ENCODE assay signal across 8 mouse cellular contexts in the genomic region with DNA sequence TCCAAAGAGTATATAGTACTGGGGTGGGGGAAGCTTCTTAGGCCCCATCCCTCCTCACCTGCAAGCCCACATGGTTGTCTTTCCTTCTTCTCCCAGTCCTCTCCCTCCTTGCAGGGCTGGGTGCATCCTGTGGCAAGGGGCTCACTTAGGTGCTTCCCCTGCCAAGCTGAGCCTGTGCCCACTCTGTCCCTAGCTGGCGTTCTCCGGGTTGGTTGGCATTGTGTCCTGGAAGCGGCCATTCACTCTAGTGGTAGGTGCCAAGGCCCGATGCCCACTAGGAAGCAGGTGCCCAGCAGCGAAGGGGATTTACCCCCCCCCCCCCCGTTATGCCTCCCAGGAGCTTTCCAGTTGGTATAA. TPM values are rescaled to one million over a fixed set of nuclear protein-coding genes. Genes with fewer than 3 reads are reported as not detected.
DNase-seq lines count a peak whose midpoint lies in the region; ATAC-seq and TF ChIP-seq lines count a peak whose summit lies in the region.

No protein-coding gene starts in this region.

- H3K27me3 ChIP-seq in kidney, postnatal 0 days (ENCODE audit: insufficient read depth, low read length): no peaks in the 10 kb centered on the region
- H3K27me3 ChIP-seq in forebrain, embryonic 15.5 days: no peaks in the 10 kb centered on the region; the same call in 1 of the 2 replicates

- peak overlapping the region; percentile 61 for H3K4me3 ChIP-seq in kidney, postnatal 0 days (replicated peaks; ENCODE audit: low read depth, low read length)
- peak overlapping the region; percentile 54 for H3K4me3 ChIP-seq in brown adipose tissue, adult 24 weeks (ENCODE audit: insufficient read depth, low read depth, low read length)
- H3K4me3 ChIP-seq in forebrain, embryonic 15.5 days: peak overlapping the region; percentile 85
- peak overlapping the region; percentile 53; the same call in 1 of the 2 replicates for H3K4me3 ChIP-seq in macrophage (ENCODE audit: inconsistent target)

- H3K4me1 ChIP-seq in kidney, postnatal 0 days (replicated peaks; ENCODE audit: insufficient read depth, low read length): peaks cover 20% of the 10 kb centered on the region; the same call in 1 of the 2 replicates
- no peaks in the 10 kb centered on the region; the same call in 1 of the 2 replicates for H3K4me1 ChIP-seq in brown adipose tissue, adult 24 weeks (ENCODE audit: control insufficient read depth, insufficient read depth, insufficient read length, low read length)
- peaks cover 25% of the 10 kb centered on the region for H3K4me1 ChIP-seq in forebrain, embryonic 15.5 days

- ATAC-seq in kidney, postnatal 0 days (replicated peaks; ENCODE audit: low FRiP score, low read depth): no peak
- no peak for ATAC-seq in forebrain, embryonic 15.5 days (replicated peaks)
- ATAC-seq in granulocyte monocyte progenitor cell, adult 5-6 weeks (replicated peaks; ENCODE audit: poor library complexity, severe bottlenecking): no peak

- WGBS in kidney, postnatal 0 days: 64% methylated on average over 6 of the region's 6 CpGs
- WGBS in forebrain, embryonic 15.5 days: 74% methylated on average over 5 of the region's 6 CpGs
- WGBS in macrophage (ENCODE audit: missing documents): 82% methylated on average over 5 of the region's 6 CpGs

- no peaks in the 10 kb centered on the region for H3K9me3 ChIP-seq in kidney, postnatal 0 days (replicated peaks; ENCODE audit: low read length)
- H3K9me3 ChIP-seq in forebrain, embryonic 15.5 days: no peaks in the 10 kb centered on the region

- no peak for DNase-seq in kidney, postnatal 0 days (ENCODE audit: low spot score)
- no peak for DNase-seq in kidney, postnatal 14 days
- no peak for DNase-seq in gastrocnemius, postnatal 10 days
- no peak for DNase-seq in adrenal gland, postnatal 4 days (ENCODE audit: low spot score in 2 of 2)

- H3K4me2 ChIP-seq in kidney, postnatal 0 days (ENCODE audit: low read length): peak overlapping the region; percentile 99
- H3K4me2 ChIP-seq in forebrain, embryonic 15.5 days (replicated peaks): peak overlapping the region; percentile 98

- no peak for TF ChIP-seq CTCF in kidney, postnatal 0 days (IDR thresholded peaks at IDR 0.05; ENCODE audit: low read depth)

- peak overlapping the region; percentile 73; the same call in 1 of the 2 replicates for H3K27ac ChIP-seq in kidney, postnatal 0 days
- no peak overlapping the region for H3K27ac ChIP-seq in brown adipose tissue, adult 24 weeks (replicated peaks; ENCODE audit: low read depth, low read length)
- peak overlapping the region; percentile 93; the same call in 1 of the 2 replicates for H3K27ac ChIP-seq in forebrain, embryonic 15.5 days (replicated peaks)
- H3K27ac ChIP-seq in macrophage: no peak overlapping the region

- H3K9ac ChIP-seq in kidney, postnatal 0 days (ENCODE audit: low read depth, low read length): peak overlapping the region; percentile 75; the same call in 1 of the 2 replicates
- peak overlapping the region; percentile 87 for H3K9ac ChIP-seq in forebrain, embryonic 15.5 days (replicated peaks)

- peaks cover 6% of the 10 kb centered on the region for H3K79me2 ChIP-seq in macrophage (ENCODE audit: inconsistent target)

- peaks cover 23% of the 10 kb centered on the region; the same call in 1 of the 2 replicates for H3K36me3 ChIP-seq in kidney, postnatal 0 days (ENCODE audit: insufficient read depth, low read length)
- H3K36me3 ChIP-seq in forebrain, embryonic 15.5 days: peaks cover 36% of the 10 kb centered on the region
- H3K36me3 ChIP-seq in macrophage (ENCODE audit: inconsistent target): peaks cover 26% of the 10 kb centered on the region

RNA-seq across cellular contexts. Expression of gene Fam189b, which starts 1.0 kb away (rescaled TPM):
- 23.5 and 24.1 TPM in 2 replicates for polyA plus RNA-seq in kidney, postnatal 0 days (2015; fragmentation: Nextera tagmentation; extraction: Ambion mirVana)
- 1.3 and 2.0 TPM in 2 replicates for polyA plus RNA-seq in brown adipose tissue, adult 24 weeks (2012; ENCODE audit: insufficient read depth, insufficient read length, missing spikeins)
- polyA plus RNA-seq in forebrain, embryonic 15.5 days (2015; fragmentation: Nextera tagmentation; extraction: Ambion mirVana): 22.3 and 24.6 TPM in 2 replicates
- total RNA-seq in macrophage (2018; cell fraction: chromatin; rRNA removed): 10 to 100 TPM in 1 of 26 experiments, 1 to 10 TPM in 21, under 1 TPM in 4; 0.31 to 12.9 (median 3.6) TPM
- 1 to 10 TPM; 1.3 to 6.5 (median 3.0) TPM for total RNA-seq in macrophage (2018; cell fraction: cytosol; rRNA removed)
- 1 to 10 TPM in 24 of 26 experiments, under 1 TPM in 2; 0.71 to 9.0 (median 3.4) TPM for total RNA-seq in macrophage (2018; cell fraction: nucleus; rRNA removed)
- polyA plus RNA-seq in macrophage (2018): 1.1 to 4.4 TPM (median 1.9 TPM) in 3 replicates
- total RNA-seq in granulocyte monocyte progenitor cell, adult 5-6 weeks (2014; fragmentation: Nextera tagmentation): 23.9 and 27.2 TPM in 2 replicates
- total RNA-seq in granulocyte monocyte progenitor cell, adult 5-6 weeks (2017): 2.5 and 2.9 TPM in 2 replicates
- total RNA-seq in gastrocnemius, postnatal 10 days (2021): 10 to 100 TPM; 11.1 to 12.9 TPM
- 10 to 100 TPM; 27.2 to 34.1 TPM for total RNA-seq in adrenal gland, postnatal 4 days (2021)

RNA-seq across cellular contexts. Expression of gene Scamp3, which starts 6.7 kb away (rescaled TPM):
- 107 and 115 TPM in 2 replicates for polyA plus RNA-seq in kidney, postnatal 0 days (2015; fragmentation: Nextera tagmentation; extraction: Ambion mirVana)
- 39.4 and 48.7 TPM in 2 replicates for polyA plus RNA-seq in brown adipose tissue, adult 24 weeks (2012; ENCODE audit: insufficient read depth, insufficient read length, missing spikeins)
- polyA plus RNA-seq in forebrain, embryonic 15.5 days (2015; fragmentation: Nextera tagmentation; extraction: Ambion mirVana): 116 and 120 TPM in 2 replicates
- total RNA-seq in macrophage (2018; cell fraction: chromatin; rRNA removed): 10 to 100 TPM; 27.7 to 92.8 (median 47.6) TPM
- total RNA-seq in macrophage (2018; cell fraction: cytosol; rRNA removed): 10 to 100 TPM; 51.9 to 84.5 (median 66.7) TPM
- 10 to 100 TPM; 30.4 to 74.0 (median 45.9) TPM for total RNA-seq in macrophage (2018; cell fraction: nucleus; rRNA removed)
- polyA plus RNA-seq in macrophage (2018): 79.6 to 84.3 TPM (median 80.5 TPM) in 3 replicates
- 59.6 and 99.0 TPM in 2 replicates for total RNA-seq in granulocyte monocyte progenitor cell, adult 5-6 weeks (2014; fragmentation: Nextera tagmentation)
- 32.9 and 37.2 TPM in 2 replicates for total RNA-seq in granulocyte monocyte progenitor cell, adult 5-6 weeks (2017)
- 10 to 100 TPM; 36.7 to 40.0 TPM for total RNA-seq in gastrocnemius, postnatal 10 days (2021)
- 100 to 1,000 TPM; 114 to 122 TPM for total RNA-seq in adrenal gland, postnatal 4 days (2021)

RNA-seq across cellular contexts. Expression of gene Gba, which starts 18.8 kb away (rescaled TPM):
- 53.6 and 56.0 TPM in 2 replicates for polyA plus RNA-seq in kidney, postnatal 0 days (2015; fragmentation: Nextera tagmentation; extraction: Ambion mirVana)
- polyA plus RNA-seq in brown adipose tissue, adult 24 weeks (2012; ENCODE audit: insufficient read depth, insufficient read length, missing spikeins): 18.2 and 25.1 TPM in 2 replicates
- polyA plus RNA-seq in forebrain, embryonic 15.5 days (2015; fragmentation: Nextera tagmentation; extraction: Ambion mirVana): 39.2 and 42.7 TPM in 2 replicates
- 100 to 1,000 TPM in 25 of 26 experiments, 10 to 100 TPM in 1; 94.8 to 225 (median 139) TPM for total RNA-seq in macrophage (2018; cell fraction: chromatin; rRNA removed)
- total RNA-seq in macrophage (2018; cell fraction: cytosol; rRNA removed): 100 to 1,000 TPM; 167 to 269 (median 214) TPM
- 100 to 1,000 TPM; 126 to 313 (median 238) TPM for total RNA-seq in macrophage (2018; cell fraction: nucleus; rRNA removed)
- polyA plus RNA-seq in macrophage (2018): 205 to 294 TPM (median 220 TPM) in 3 replicates
- 39.7 and 74.2 TPM in 2 replicates for total RNA-seq in granulocyte monocyte progenitor cell, adult 5-6 weeks (2014; fragmentation: Nextera tagmentation)
- total RNA-seq in granulocyte monocyte progenitor cell, adult 5-6 weeks (2017): 49.3 and 50.5 TPM in 2 replicates
- total RNA-seq in gastrocnemius, postnatal 10 days (2021): 10 to 100 TPM; 20.6 to 24.5 TPM
- total RNA-seq in adrenal gland, postnatal 4 days (2021): 10 to 100 TPM; 60.8 to 61.2 TPM

RNA-seq across cellular contexts. Expression of gene Clk2, which starts 19.3 kb away (rescaled TPM):
- 16.9 and 18.8 TPM in 2 replicates for polyA plus RNA-seq in kidney, postnatal 0 days (2015; fragmentation: Nextera tagmentation; extraction: Ambion mirVana)
- 14.3 TPM in 2 replicates for polyA plus RNA-seq in brown adipose tissue, adult 24 weeks (2012; ENCODE audit: insufficient read depth, insufficient read length, missing spikeins)
- 26.5 and 26.9 TPM in 2 replicates for polyA plus RNA-seq in forebrain, embryonic 15.5 days (2015; fragmentation: Nextera tagmentation; extraction: Ambion mirVana)
- total RNA-seq in macrophage (2018; cell fraction: chromatin; rRNA removed): 100 to 1,000 TPM in 22 of 26 experiments, 10 to 100 TPM in 4; 81.7 to 274 (median 169) TPM
- total RNA-seq in macrophage (2018; cell fraction: cytosol; rRNA removed): 10 to 100 TPM in 19 of 26 experiments, 1 to 10 TPM in 7; 6.8 to 26.3 (median 15.7) TPM
- total RNA-seq in macrophage (2018; cell fraction: nucleus; rRNA removed): 100 to 1,000 TPM in 6 of 26 experiments, 10 to 100 TPM in 20; 37.4 to 157 (median 73.6) TPM
- polyA plus RNA-seq in macrophage (2018): 19.9 to 35.6 TPM (median 25.1 TPM) in 3 replicates
- total RNA-seq in granulocyte monocyte progenitor cell, adult 5-6 weeks (2014; fragmentation: Nextera tagmentation): 74.6 and 80.2 TPM in 2 replicates
- total RNA-seq in granulocyte monocyte progenitor cell, adult 5-6 weeks (2017): 51.8 and 67.1 TPM in 2 replicates
- total RNA-seq in gastrocnemius, postnatal 10 days (2021): 10 to 100 TPM; 21.5 to 32.6 TPM
- 100 to 1,000 TPM; 103 TPM for total RNA-seq in adrenal gland, postnatal 4 days (2021)

RNA-seq across cellular contexts. Expression of gene Hcn3, which starts 23.9 kb away (rescaled TPM):
- polyA plus RNA-seq in kidney, postnatal 0 days (2015; fragmentation: Nextera tagmentation; extraction: Ambion mirVana): 0.71 and 0.91 TPM in 2 replicates
- polyA plus RNA-seq in brown adipose tissue, adult 24 weeks (2012; ENCODE audit: insufficient read depth, insufficient read length, missing spikeins): not detected in 2 replicates
- polyA plus RNA-seq in forebrain, embryonic 15.5 days (2015; fragmentation: Nextera tagmentation; extraction: Ambion mirVana): 30.1 and 34.3 TPM in 2 replicates
- total RNA-seq in macrophage (2018; cell fraction: chromatin; rRNA removed): 1 to 10 TPM in 4 of 26 experiments, under 1 TPM in 18, not detected in 4; 0.20 to 3.8 (median 0.58) TPM
- under 1 TPM; 0.04 to 0.49 (median 0.14) TPM for total RNA-seq in macrophage (2018; cell fraction: cytosol; rRNA removed)
- 1 to 10 TPM in 4 of 26 experiments, under 1 TPM in 18, not detected in 4; 0.10 to 3.7 (median 0.32) TPM for total RNA-seq in macrophage (2018; cell fraction: nucleus; rRNA removed)
- 0.11 to 0.20 TPM (median 0.15 TPM) in 3 replicates for polyA plus RNA-seq in macrophage (2018)
- 0.77 TPM in 1 of 2 replicates, not detected in the other for total RNA-seq in granulocyte monocyte progenitor cell, adult 5-6 weeks (2014; fragmentation: Nextera tagmentation)
- 0.56 and 0.82 TPM in 2 replicates for total RNA-seq in granulocyte monocyte progenitor cell, adult 5-6 weeks (2017)
- total RNA-seq in gastrocnemius, postnatal 10 days (2021): 1 to 10 TPM in 1 of 2 experiments, under 1 TPM in 1; 0.12 to 1.1 TPM
- total RNA-seq in adrenal gland, postnatal 4 days (2021): 10 to 100 TPM; 15.0 to 17.8 TPM

Comparison
In these comparisons a context has a peak if more than half of its experiments do, and no peak if none do; other contexts are left out.
1. H3K27ac ChIP-seq: peak in kidney, postnatal 0 days (single experiment) and forebrain, embryonic 15.5 days (single experiment); none in brown adipose tissue, adult 24 weeks (single experiment) and macrophage (single experiment).
2. Peak in every context shown above with its lines, with median percentiles within 50 percentile points of each other: H3K4me3 ChIP-seq.